Mouse (Mus musculus): ENCODE data around the gene Mia3.

DNA sequence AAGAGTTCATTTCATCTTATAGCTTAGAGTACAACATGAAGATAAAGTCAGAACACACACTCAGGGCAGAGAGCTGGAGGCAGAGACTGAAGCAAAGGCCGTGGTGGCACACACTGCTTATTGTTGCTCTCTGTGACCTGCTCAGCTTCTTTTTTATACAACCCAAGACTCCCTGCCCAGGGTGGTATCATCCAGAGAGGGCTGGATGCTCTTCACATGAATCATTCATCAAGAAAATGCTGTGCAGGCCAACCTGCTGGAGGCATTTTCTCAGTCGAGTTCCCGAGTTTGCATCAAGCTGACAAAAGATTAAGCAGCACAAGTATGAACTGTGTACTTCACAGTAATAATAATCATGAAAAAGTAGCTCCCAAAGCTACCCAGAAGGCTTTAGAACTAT lies 81.0 kb downstream of the Mia3 start:
- TF ChIP-seq CTCF (IDR thresholded peaks at IDR 0.05) (no peak), POLR2A (IDR thresholded peaks at IDR 0.05; ENCODE audit: insufficient read depth, low read depth, low read length) (no peak), EP300 (IDR thresholded peaks at IDR 0.05; ENCODE audit: insufficient read depth, low read depth, low read length) (no peak)
